Mouse (Mus musculus): ENCODE results near the gene Egf. TPM values are rescaled to one million over a fixed set of nuclear protein-coding genes. Genes with fewer than 3 reads are reported as not detected.

The Egf gene
- 12.0 TPM for polyA plus RNA-seq (2014; fragmentation: Illumina TruSeq; extraction: RNeasy Lipid Tissue Mini Kit (QIAGEN cat#74804); ENCODE audit: low read depth, low replicate concordance)

GRCm38 (mm10) chr3:129754650-129755604 is at the start of gene Egf:
TSS of gene Egf (minus strand) at chr3:129755316.

GRCm38 (mm10) chr3:129803765-129804164 is 48.6 kb upstream of the Egf start, which contains the start of gene Lrit3:
TSS of gene Lrit3 (minus strand) at chr3:129804030.

Other genes starting within 250 kb of the Egf start
- 58.1 TPM for gene Elovl6, start 223.0 kb downstream of the Egf start, polyA plus RNA-seq (2014; fragmentation: Illumina TruSeq; extraction: RNeasy Lipid Tissue Mini Kit (QIAGEN cat#74804); ENCODE audit: low read depth, low replicate concordance)
- gene Lrit3, start 48.7 kb upstream of the Egf start, polyA plus RNA-seq (2014; fragmentation: Illumina TruSeq; extraction: RNeasy Lipid Tissue Mini Kit (QIAGEN cat#74804); ENCODE audit: low read depth, low replicate concordance): 0.54 TPM
- gene Rrh, start 67.3 kb upstream of the Egf start, polyA plus RNA-seq (2014; fragmentation: Illumina TruSeq; extraction: RNeasy Lipid Tissue Mini Kit (QIAGEN cat#74804); ENCODE audit: low read depth, low replicate concordance): 0.60 TPM
- 47.0 TPM for gene Gar1, start 76.1 kb upstream of the Egf start, polyA plus RNA-seq (2014; fragmentation: Illumina TruSeq; extraction: RNeasy Lipid Tissue Mini Kit (QIAGEN cat#74804); ENCODE audit: low read depth, low replicate concordance)
- not detected for gene Cfi, start 80.6 kb upstream of the Egf start, polyA plus RNA-seq (2014; fragmentation: Illumina TruSeq; extraction: RNeasy Lipid Tissue Mini Kit (QIAGEN cat#74804); ENCODE audit: low read depth, low replicate concordance)
- gene Pla2g12a, start 123.3 kb upstream of the Egf start, polyA plus RNA-seq (2014; fragmentation: Illumina TruSeq; extraction: RNeasy Lipid Tissue Mini Kit (QIAGEN cat#74804); ENCODE audit: low read depth, low replicate concordance): 6.6 TPM
- 45.4 TPM for gene Casp6, start 146.1 kb upstream of the Egf start, polyA plus RNA-seq (2014; fragmentation: Illumina TruSeq; extraction: RNeasy Lipid Tissue Mini Kit (QIAGEN cat#74804); ENCODE audit: low read depth, low replicate concordance)
- 15.2 TPM for gene Mcub, start 214.9 kb upstream of the Egf start, polyA plus RNA-seq (2014; fragmentation: Illumina TruSeq; extraction: RNeasy Lipid Tissue Mini Kit (QIAGEN cat#74804); ENCODE audit: low read depth, low replicate concordance)

Data from sigmoid colon, adult 10 weeks (tissue).